Mouse (Mus musculus) lung, adult 2 months (tissue): ENCODE results near the gene Ppfia3.

ENCODE experiments used
- CTCF ChIP-seq: fragments of 200-500 bp; IDR thresholded peaks from 2 replicates; pipeline ENCODE4 v1.5.1; 2011; ENCODE audit warnings: mild to moderate bottlenecking, low read length, control low read depth; ENCODE audit not compliant: insufficient read depth
- POLR2A ChIP-seq: fragments of 200-500 bp; IDR thresholded peaks from 2 replicates; pipeline ENCODE4 v1.6.1; 2011; ENCODE audit warnings: low read depth, mild to moderate bottlenecking, control low read depth, low read length, borderline replicate concordance; ENCODE audit errors: extremely low read depth

DNA sequence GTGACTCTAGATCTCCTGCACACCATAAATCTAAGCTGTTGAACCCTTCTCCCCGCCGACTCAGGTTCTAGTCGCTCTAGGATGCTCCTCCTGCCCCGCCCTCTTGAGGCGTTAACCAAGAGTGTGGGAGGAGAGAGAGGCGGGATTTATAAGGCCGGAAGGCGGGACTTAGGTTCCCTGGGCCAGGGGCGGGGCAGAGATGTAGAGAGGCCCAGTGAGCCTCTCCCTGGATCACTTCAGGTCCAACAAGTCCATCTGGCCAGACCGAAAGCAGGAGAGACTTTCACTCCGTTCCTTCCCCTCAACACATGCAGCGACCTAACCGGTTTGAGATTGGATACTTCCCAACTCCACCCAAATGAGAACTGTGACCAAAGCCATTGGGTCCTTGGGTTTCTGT lies 4.0 kb downstream of the Ppfia3 start:
- TF ChIP-seq CTCF (no peak), POLR2A (no peak)
